Mouse (Mus musculus): Measurements from ENCODE around the gene St5. TPM values are rescaled to one million over a fixed set of nuclear protein-coding genes. Genes with fewer than 3 reads are reported as not detected.

Gene St5
- total RNA-seq, 2 experiments from 2014 or later = 8.5 to 12.5 TPM

GRCm38 (mm10) chr7:109584467-109584866, 118.9 kb downstream of the St5 start:
- ATAC-seq (replicated peaks; ENCODE audit: low FRiP score, low TSS enrichment, poor library complexity, severe bottlenecking) = no peak

- ATAC-seq (replicated peaks; ENCODE audit: low FRiP score, low TSS enrichment, poor library complexity, severe bottlenecking) = no peak
Observed at GRCm38 (mm10) chr7:109580489-109580888, 122.9 kb downstream of the St5 start.

DNA sequence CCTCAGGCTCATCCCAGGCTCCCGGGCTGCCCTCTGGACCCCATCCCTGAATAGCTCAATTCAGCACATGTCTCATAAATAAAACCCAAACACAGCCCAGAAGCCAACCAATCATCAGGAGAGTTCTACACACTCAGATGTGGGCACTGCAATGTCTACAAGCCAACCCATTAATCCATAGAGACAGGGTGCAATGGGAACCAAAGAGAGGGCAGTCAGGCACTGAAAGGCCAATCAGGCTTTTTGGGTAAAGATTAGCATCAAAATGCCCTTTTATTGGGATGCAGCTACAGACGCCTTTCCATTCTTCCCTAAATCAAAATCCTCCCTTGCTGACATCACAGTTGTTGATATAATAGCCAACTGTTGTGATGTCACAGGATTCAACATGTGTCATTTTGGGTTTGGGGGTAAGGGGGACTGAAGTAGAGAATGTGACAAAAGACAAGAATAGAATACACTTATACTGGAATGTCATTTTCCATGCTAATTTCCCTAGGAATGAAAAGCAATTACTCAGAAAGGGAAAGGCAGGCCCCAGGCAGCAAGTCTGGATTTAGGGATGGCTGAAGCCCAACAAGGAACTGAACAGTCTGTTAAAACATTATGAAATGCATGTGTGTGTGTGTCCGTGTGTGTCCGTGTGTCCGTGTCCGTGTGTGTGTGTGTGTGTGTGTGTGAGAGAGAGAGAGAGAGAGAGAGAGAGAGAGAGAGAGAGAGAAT, 123.7 kb downstream of the St5 start:
- ATAC-seq (replicated peaks; ENCODE audit: low FRiP score, low TSS enrichment, poor library complexity, severe bottlenecking) = no peak

DNA sequence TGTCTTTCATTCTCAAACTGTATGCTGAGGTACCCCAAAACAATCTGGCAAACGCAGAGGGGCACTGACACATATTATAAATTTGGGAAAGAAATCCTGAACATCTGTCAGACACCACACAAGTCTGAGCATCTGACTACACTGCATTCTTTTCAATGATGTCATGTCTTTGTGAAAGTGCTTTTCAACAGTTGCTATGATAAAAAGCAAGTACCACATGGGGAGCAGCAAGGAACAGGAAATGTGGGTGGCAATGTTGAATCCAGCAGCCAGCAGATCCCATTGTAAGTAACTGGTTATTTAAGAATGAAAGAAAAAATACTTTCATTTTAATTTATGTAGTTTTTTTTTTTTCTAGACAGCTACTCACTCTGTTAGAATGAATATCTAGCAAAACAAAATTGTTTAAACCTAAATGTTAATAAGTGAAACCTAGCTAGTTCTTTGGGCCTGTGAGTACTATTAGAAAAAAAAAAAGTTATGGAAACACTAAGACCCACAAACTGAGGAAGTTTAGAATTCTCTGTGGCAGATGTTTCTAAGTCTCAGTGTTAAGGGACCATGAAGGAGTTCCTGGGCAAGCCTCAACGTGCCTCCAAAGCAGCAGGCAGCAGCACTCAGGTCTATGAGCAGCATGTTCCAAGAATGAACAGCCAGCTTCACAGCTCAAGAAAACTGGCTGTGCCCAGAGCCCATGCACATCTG, 124.4 kb downstream of the St5 start:
- ATAC-seq (replicated peaks; ENCODE audit: low FRiP score, low TSS enrichment, poor library complexity, severe bottlenecking) = no peak

DNA sequence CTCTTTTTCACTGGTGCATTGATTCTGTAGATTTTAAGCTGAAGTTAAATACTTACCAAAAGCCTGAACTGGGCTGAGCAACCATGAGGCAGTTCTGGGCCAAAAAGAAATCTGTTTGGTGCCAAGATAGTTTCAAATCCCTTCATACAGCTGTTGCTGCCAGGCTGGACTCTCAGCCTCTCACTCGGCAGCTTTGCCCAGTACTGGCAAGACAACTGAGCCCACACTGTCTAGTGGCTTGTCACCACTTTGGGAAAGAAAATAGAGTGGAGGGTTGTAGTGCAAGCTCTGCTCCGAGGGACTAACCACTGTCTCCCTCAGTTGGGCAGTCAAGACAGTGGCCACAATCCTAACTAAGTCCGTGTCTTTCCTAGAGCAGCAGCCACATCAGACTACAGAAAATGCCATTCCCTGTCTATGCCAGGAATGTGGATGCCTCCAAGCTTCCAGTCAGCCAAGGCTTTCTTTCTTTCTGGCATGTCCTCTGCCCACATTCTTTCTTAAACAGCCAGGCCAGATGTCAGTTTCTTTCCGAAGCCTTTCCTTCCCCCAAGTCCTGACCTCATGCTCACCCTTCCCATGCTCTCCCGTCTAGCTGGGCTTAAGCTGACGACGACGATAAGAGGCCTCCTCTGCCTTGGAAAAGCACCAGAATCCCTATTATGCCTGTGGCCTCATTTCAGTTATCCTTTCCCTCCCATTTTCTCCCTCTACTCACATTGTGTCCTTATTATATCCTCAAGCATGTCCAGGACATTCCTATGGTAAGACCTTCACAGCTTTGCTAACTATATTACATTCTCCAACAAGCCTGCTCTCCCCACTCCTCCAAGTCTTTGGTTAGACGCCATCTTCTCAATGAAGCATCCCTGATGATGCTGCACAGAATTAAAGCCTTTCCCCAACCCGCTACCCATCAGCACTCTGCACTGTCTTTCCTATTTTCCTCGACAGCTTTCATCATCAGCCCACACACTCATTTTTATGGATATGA, 126.8 kb downstream of the St5 start:
- no peak for ATAC-seq (replicated peaks; ENCODE audit: low FRiP score, low TSS enrichment, poor library complexity, severe bottlenecking)

DNA sequence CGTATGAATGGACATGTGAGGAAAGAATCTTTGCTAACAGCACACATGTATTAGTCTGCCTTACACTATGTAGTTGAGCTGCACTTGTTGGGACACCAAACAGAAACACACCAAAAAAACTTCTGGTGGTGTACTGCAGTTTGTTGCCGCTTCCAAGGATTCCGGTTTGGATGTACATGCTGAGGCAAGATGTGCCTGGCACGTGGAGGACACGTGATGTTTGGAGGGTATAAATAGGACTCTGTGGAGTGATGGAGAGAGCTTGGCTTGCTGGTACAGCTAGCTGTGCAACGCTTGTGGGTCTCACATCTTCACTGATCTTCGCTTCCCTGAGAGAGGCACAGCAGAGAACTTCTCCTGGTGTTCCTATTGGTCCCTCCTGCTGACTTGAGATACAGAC, 129.2 kb downstream of the St5 start:
- no peak for ATAC-seq (replicated peaks; ENCODE audit: low FRiP score, low TSS enrichment, poor library complexity, severe bottlenecking)

DNA sequence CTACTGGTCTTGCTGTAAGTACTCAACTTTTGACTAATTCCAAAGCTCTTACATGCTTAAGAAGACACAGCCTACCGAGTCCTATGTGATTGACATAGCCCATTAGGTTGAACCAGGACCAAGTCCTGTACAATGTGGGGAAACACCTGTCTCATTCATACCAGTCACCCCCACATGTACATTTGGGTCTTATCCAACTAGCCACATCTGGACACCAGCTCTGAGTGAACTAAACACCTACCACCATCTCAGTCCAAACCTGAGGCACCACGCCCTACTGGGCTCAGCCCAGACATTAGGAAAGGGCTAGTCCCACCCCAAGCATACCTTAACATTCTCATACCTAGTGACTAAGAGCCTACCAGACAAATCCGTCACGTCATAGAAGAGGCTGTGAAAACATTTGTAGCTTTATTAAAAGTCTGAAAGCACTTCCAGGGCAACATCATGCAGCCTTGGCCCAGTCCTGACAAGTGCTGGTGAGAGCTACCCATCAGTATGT, 135.0 kb downstream of the St5 start:
- no peak for ATAC-seq (replicated peaks; ENCODE audit: low FRiP score, low TSS enrichment, poor library complexity, severe bottlenecking)

- no peak for ATAC-seq (replicated peaks; ENCODE audit: low FRiP score, low TSS enrichment, poor library complexity, severe bottlenecking)
Observed at GRCm38 (mm10) chr7:109566841-109567768, 136.3 kb downstream of the St5 start.

GRCm38 (mm10) chr7:109566327-109566726, 137.1 kb downstream of the St5 start:
- no peak for ATAC-seq (replicated peaks; ENCODE audit: low FRiP score, low TSS enrichment, poor library complexity, severe bottlenecking)

- no peak for ATAC-seq (replicated peaks; ENCODE audit: low FRiP score, low TSS enrichment, poor library complexity, severe bottlenecking)
Observed at GRCm38 (mm10) chr7:109563775-109564362, 139.5 kb downstream of the St5 start.

DNA sequence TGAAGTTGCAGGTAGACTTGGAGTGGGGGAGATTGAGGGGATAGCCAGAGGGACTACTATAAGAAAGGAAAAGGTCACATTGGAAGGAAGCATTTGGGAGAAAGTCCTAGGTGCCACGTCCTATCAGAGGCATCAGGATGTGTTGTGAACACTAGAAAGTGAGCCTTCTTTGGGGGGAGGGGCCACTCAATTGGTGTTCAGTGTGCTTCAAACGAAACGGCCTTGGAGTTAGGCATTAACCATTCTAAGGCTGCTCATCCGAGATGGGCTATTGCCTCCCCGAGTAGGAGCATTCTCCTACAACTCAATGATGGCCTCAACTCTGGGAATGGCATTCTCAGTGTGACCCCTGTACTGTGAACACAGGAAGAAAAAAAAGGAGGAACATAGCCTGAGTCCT, 140.7 kb downstream of the St5 start:
- ATAC-seq (replicated peaks; ENCODE audit: low FRiP score, low TSS enrichment, poor library complexity, severe bottlenecking) = no peak

DNA sequence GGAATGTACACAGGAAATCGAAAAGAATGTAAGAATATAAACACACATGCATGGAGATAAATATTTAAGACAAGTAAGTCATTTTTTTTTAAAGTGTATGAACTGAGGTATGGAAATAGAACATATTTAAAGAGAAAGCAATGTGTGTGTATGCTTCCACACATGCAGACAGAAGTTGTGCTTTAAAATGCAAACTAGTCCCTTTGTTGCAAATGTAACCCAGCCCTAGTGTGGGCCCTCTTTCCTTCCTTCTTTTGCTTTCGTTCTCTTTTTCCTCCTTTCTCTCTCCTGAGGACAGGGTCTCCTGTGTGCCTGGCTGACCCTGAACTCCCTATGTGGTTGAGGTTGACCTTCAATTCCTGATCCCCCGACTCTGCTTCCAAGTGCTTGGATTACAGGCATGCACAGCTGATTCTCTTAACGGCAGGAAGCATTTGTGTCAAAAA, 141.2 kb downstream of the St5 start:
- ATAC-seq (replicated peaks; ENCODE audit: low FRiP score, low TSS enrichment, poor library complexity, severe bottlenecking) = no peak

- no peak; the same call in 1 of the 2 replicates for ATAC-seq (replicated peaks; ENCODE audit: low FRiP score, low TSS enrichment, poor library complexity, severe bottlenecking)
Observed at GRCm38 (mm10) chr7:109561466-109562153, 141.8 kb downstream of the St5 start.

- no peak for ATAC-seq (replicated peaks; ENCODE audit: low FRiP score, low TSS enrichment, poor library complexity, severe bottlenecking)
Observed at GRCm38 (mm10) chr7:109559536-109559935, 143.9 kb downstream of the St5 start.

DNA sequence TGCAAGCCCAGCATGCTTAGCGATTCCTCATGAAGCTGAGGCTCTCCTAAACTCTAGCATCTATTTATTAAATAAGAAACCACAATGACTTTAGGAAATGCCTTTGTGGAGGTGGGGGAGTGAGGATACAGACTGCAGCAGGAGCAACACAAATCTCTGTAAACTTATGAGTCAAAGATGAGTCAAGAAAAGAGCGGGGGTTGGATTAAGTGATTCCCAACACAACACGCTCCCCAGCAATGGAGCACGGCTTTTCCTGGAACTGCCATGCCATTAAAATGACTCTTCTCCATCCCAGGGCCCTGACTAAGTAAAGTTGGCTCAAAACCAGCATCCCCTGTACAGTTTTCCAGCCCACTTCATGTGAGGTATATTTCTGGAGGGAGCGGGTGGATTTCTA, 156.7 kb downstream of the St5 start:
- ATAC-seq (replicated peaks; ENCODE audit: low FRiP score, low TSS enrichment, poor library complexity, severe bottlenecking) = no peak

- ATAC-seq (replicated peaks; ENCODE audit: low FRiP score, low TSS enrichment, poor library complexity, severe bottlenecking) = no peak
Observed at GRCm38 (mm10) chr7:109546186-109546585, 157.2 kb downstream of the St5 start.

DNA sequence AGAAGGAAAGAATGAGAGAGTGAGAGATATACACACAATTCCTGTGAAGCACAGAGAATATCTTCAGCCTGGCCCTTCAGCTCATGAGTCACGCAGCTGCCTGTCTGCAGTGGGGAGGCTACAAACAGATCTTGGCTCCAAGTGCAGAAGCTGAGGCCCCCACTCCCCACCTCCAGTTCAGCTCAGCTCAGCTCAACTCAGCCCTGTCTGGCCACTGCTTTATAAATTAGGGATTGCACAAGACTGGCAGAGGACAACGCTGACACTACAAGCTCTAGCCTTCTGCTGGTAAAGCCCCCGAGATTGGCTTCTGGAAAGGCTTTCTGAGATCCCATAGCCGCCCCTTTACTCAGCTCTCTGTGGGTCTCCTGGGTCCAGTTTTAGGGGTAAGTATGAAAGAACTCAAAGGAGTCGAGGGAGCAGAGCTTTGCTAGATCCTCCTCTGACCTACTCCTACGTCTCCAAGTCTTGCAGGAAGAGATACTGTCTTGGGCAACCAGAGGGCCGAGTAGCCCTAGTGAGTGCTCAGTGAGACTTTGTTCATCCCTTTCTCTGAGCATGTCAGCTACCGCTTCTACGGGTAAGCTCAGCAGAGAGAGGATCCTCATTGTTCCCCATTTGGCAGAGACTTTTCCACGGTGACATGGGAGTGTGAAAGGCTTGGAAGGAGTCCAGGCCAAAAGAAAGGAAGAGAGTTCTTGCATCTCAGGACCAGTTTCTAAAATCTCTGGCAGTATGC, 158.0 kb downstream of the St5 start:
- ATAC-seq (replicated peaks; ENCODE audit: low FRiP score, low TSS enrichment, poor library complexity, severe bottlenecking) = no peak
